Mouse (Mus musculus): Measurements from ENCODE around the gene Gpr153.

- TF ChIP-seq CTCF (IDR thresholded peaks at IDR 0.05; ENCODE audit: insufficient read depth, low read length) (no peak), POLR2A (IDR thresholded peaks at IDR 0.05; ENCODE audit: borderline replicate concordance, extremely low read depth, low read depth, low read length) (no peak)
Observed at GRCm38 (mm10) chr4:152313211-152313632, 39.2 kb downstream of the Gpr153 start.

Data from lung, adult 2 months (tissue).